Mouse (Mus musculus): ENCODE data around the gene Meis3.

The Meis3 gene

DNA sequence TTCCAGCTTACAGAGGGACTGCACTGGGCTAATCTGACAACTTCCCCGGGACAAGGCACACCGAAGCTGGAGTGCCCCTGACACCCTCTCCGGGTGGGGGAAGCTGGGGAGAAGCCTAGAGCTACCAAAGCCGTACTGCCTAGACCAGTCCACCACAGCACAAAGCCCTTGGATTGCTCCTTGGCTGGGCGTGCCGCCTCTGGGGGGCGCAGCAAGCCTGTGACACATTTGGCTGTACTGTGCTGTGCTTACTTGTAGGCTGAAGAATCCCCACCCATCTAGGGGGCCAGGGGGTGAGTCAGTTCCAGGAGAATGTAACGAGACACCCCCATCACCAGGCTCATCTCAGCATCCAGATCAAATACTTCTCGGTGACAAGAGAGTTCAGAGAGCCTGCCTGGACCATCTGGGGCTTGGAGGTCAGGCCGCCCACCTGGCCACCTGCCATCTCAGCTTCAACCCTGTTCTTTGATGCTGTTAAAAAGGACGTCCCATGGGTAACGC lies 36.0 kb downstream of the Meis3 start:
- no peak for DNase-seq (ENCODE audit: low read depth, low spot score)

DNA sequence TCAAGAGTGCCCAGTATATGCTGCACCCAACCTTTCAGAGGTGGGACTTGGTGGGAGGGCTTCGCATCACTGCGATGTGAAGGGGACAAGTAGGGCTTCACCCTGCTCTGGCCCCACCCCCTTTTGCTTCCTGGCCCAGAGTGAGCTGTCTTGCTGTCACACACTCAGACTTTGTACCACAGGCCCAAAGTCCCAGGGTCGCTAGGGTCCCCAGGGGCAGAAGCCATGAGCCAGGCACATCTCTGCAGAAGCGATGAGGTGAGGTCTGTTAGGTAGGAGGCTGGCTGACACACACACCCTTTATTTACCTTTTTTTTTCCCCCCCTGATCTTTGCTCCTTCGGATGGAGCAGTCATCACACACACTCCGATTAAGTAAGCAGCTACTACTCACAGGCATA lies 38.3 kb downstream of the Meis3 start:
- DNase-seq (ENCODE audit: low read depth, low spot score), result no peak

- no peak for DNase-seq (ENCODE audit: low read depth, low spot score)
Observed at GRCm38 (mm10) chr7:16213986-16214385, 39.1 kb downstream of the Meis3 start.

DNA sequence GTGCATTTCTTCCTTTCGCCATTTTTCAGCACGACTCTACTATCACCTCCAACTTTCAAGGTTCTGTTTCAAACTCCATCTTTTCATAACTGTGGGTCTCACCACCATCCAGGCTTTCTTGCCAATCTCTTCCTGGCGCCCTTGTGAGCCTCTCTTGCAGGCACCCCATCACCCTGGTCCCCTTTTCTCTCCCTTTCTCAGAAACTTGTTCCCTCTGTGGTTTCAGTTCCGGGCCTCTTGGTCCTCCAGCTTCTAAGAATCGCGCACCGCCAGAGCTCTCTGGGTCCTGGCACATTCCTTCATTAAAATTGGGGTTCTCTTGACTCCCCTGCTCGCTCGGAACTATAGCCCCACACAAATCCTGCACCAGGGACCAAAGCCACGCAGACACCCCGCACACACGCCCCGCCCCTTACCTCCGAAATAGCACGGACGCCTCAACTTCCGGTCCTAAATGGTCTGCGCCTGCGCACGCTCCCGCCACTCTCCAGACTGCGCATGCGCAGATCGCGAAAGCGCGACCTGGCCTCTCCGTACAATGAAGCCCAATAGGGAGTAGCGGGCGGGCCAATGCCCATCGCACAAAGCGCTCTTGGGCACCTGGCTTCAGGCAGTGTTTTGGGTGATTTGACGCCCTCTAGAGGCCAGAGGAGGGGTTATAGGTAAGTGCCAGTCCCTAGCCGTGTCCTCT lies 46.8 kb downstream of the Meis3 start, which contains the start of gene Dhx34:
Gene Dhx34 (minus strand): TSS at position 456 of the 691 bp plus-strand sequence.
- DNase-seq (ENCODE audit: low read depth, low spot score), result peak; percentile 98

DNA sequence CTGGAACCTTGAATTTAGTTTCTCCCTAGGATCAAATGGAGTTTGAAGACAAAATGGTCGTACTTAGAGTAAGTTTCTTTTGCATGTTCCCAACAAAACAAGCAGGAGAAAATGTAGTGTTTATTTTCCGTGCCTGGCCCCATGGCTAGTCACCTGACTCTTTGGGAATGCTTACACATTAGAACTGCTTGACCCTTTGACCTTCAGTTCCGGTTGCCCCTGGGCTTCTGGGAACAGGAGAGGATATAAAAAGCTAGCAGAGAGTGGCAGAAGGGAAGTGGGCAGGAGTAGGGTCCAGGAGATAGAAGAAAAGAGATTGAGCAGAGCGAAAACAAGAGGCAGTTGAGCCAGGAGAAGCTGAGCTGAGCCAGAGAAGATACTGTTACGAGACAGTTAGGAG lies 55.0 kb downstream of the Meis3 start:
- DNase-seq (ENCODE audit: low read depth, low spot score), result peak; percentile 24
